Mouse (Mus musculus): ENCODE data around the gene Olfr205.
"Not testable (repeated sequence)": the region's sequence is repeated elsewhere in the genome, so short reads cannot be mapped to it uniquely, and the experiment has no call there.

Gene Olfr205

DNA sequence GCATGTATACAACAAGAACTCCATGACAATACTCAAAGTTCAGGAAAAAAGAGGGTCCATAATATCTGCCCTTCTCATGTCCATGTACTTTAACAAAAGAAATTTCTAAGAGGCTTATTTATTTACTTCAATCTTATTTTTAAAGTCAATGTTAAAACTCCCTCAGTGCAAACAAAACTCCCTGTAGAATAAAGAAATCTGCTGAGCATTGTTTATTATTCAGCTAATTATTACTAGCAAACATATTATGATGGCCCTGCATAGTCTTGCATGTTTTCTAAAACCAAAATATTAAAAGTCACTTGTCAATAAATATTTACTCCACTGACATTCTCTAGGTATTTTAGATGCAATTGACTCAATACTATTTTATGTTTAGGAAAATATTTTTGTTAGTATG lies at the start of gene Olfr205:
Gene Olfr205 (minus strand): TSS at position 101 of the 400 bp plus-strand sequence.
- DNase-seq (ENCODE audit: low spot score in 2 of 2) = no peak

DNA sequence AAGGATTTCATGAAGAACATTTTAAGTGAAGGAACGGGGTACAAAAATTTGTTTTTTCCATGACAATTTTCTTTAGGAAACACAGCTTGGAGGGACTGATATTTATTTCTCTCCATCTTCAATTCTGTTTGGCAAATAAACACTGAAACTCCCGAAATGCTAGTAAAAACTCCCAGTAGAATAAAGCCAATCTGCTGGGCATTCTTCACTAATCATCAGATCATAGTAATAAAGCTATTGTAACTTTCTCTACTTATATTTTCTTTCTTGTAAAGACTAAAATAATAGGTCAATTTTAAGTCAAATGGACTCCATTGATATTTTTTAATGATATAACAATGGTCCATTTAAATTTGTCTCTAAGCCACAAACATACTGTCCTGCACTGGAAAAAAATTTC lies 33.0 kb upstream of the Olfr205 start, which contains the start of gene Olfr209:
Gene Olfr209 (minus strand): TSS at position 101 of the 400 bp plus-strand sequence.
- no peak for DNase-seq (ENCODE audit: low spot score in 2 of 2)

DNA sequence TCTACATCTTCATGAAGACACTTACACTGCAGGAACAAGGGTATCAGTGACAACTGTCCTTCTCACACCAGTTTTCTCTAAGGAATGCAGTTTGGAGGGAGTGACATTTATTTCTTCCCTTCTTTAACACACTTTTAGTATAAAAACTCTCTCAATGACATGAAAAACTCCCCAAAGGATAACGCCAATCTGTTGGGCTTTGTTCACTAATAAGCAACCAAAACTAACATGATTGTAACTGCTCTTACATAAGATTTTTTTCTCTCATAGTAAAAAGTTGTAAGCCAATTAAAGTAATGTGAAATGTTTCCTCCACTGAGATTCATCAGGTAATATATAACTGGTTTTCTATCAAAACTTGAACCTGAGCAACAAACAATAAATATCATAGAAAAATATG lies 18.2 kb upstream of the Olfr205 start, which contains the start of gene Olfr206:
Gene Olfr206 (minus strand): TSS at position 101 of the 400 bp plus-strand sequence.
- no peak for DNase-seq (ENCODE audit: low spot score in 2 of 2)

DNA sequence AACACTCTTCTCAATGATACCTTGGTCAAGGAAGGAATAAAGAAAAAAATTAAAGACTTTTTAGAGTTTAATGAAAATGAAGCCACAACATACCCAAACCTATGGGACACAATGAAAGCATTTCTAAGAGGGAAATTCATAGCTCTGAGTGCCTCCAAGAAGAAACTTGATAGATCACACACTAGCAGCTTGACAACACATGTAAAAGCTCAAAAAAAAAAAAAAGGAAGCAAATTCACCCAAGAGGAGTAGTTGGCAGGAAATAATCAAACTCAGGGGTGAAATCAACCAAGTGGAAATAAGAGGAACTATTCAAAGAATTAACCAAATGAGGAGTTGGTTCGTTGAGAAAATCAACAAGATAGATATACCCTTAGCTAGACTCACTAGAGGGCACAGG lies 7.7 kb downstream of the Olfr205 start:
- DNase-seq (ENCODE audit: low spot score in 2 of 2) = not testable (repeated sequence)

DNA sequence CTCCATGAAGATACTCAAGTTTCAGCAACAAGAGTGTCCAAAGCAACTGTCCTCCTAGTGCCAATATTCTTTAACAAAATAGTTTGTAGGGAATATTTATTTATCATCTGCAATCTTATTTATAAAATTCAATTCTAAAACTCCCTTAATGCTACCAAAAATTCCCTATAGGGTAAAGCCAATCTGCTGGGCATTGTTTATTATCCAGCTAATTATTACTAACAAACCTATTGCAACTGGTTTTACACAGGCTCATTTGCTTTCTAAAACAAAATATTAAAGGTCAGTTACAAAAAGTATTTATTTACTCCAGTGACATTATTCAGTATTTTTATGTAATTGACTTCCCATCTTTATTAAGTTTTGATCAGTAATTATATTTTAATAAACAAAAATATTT lies 12.8 kb downstream of the Olfr205 start, which contains the start of gene Olfr204:
Gene Olfr204 (minus strand): TSS at position 101 of the 400 bp plus-strand sequence.
- DNase-seq (ENCODE audit: low spot score in 2 of 2) = no peak

DNA sequence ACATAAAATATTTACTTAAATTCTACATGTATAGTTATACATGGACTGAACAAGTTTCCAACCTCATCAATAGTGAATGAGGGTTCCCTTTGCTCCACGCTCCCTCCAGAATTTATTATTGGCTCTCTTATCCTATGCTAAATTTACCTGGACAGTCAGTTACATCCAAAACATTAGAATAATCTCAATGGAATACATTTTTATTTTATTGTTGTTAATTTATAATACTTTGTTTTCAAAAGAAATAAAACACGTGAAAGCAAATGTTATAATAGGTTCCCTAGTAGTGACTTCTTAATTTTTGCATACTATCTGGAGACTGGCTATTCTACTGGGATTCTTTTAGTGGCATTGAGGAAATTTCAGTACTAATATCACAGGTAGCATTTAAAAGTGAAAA lies 32.4 kb downstream of the Olfr205 start, which contains the start of gene Olfr203:
Gene Olfr203 (plus strand): TSS at position 301 of the 400 bp plus-strand sequence.
- no peak for DNase-seq (ENCODE audit: low spot score in 2 of 2)

DNA sequence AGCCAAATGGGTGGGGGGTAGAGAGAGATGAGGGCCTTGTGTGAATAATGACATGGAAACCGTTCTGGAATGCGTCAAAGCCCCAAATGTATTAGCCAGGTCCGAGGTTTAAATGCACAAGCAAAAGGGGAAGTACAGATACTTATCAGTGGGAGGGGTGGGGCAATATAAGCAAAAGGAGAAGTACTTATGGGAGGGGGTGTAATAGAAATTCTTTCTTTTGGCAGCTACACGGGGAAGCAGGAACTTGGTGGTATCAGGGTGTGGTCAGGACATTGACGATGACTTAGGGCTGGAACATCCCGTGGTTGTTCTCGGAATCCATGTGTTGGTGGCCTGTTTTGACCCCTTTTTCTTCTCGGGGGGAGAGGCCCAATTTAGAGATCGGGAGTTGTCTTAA lies 43.4 kb downstream of the Olfr205 start:
- not testable (repeated sequence) for DNase-seq (ENCODE audit: low spot score in 2 of 2)

DNA sequence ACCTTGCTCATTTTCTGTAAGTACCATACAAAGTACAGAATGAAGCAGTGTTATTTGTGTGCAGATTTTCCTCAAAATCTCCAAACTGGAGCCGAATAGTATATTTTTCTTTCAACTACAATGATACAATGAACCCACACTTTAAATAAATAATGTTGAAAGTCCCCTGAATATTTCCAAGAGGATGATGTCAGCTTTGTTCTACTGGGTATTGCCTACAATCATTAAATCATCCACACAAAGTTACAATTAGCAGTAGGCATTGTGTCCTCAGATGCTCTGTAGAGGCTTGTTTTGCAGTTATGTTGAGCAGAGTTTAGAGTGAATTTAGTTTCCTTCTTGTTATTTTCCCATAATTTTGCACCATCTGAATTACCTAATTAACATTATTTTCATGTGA lies 44.2 kb downstream of the Olfr205 start, which contains the start of gene Olfr202:
Gene Olfr202 (minus strand): TSS at position 101 of the 400 bp plus-strand sequence.
- DNase-seq (ENCODE audit: low spot score in 2 of 2) = no peak

DNA sequence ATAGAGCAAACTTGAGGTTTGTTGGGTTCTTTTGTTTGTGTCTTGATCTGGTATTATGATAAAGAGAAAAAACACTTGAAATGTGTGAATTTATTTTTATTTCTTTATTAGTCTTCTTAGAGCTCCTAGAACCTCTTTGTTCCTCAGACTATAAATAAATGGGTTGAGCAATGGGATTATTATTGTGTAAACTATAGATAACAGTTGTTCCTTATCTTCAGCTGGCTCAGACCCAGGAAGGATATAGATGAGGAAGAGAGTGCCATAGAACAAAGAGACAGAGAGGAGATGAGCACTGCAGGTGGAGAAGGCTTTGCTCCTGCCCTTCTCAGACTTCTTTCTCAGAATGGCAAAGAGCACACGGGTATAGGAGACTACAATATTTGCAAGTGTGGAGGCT lies 47.5 kb downstream of the Olfr205 start:
- DNase-seq (ENCODE audit: low spot score in 2 of 2) = no peak

DNA sequence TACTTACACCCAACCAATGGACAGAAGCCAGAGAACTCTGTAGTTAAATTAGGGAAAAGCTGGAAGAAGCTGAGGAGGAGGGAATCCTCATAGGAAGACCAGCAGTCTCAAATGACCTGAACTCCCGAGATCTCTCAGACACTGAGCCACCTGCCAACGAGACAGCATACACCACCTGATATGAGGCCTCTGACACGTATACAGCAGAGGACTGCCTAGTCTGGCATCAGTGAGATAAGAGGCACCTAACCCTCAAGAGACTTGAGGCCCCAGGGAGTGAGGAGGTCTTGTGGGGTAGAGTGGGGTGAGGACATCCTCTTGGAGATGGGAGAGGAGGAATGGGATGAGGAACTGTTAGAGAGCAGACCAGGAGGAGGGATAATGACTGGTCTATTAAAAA lies 50.4 kb downstream of the Olfr205 start:
- DNase-seq (ENCODE audit: low spot score in 2 of 2) = no peak
